Mouse (Mus musculus): ENCODE data around the gene Nsun6. TPM values are rescaled to one million over a fixed set of nuclear protein-coding genes. Genes with fewer than 3 reads are reported as not detected.

Nsun6 gene
- total RNA-seq, 2 experiments from 2014 or later: 2.3 to 2.8 TPM

- intact Hi-C loops (cut with DNase I): no loop called here
- Histone ChIP-seq H3K27ac (peak overlapping the region; percentile 98), H3K4me3 (peak overlapping the region; percentile 95)
- TF ChIP-seq CTCF (IDR thresholded peaks at IDR 0.05): no peak
- no peak for DNase-seq
Observed at GRCm38 (mm10) chr2:15054496-15054895, 373 bp downstream of the Nsun6 start.

- TF ChIP-seq CTCF (IDR thresholded peaks at IDR 0.05): peak; percentile 17; the same call in 1 of the 2 replicates
- Histone ChIP-seq H3K27ac (peak within 1 kb of the TSS; percentile 90), H3K4me3 (peak within 1 kb of the TSS; percentile 94)
- peak; percentile 96 for DNase-seq
- intact Hi-C loops (cut with DNase I): no loop called here
Observed at GRCm38 (mm10) chr2:15049117-15049873, 5.6 kb downstream of the Nsun6 start, which contains the start of gene Arl5b. TSS of gene Arl5b (plus strand) at chr2:15049395.

- peak; percentile 47 for TF ChIP-seq CTCF (IDR thresholded peaks at IDR 0.05)
- intact Hi-C loops (cut with DNase I): no loop called here
- Histone ChIP-seq H3K27ac (no peak overlapping the region), H3K4me3 (no peak overlapping the region)
- no peak for DNase-seq
Observed at GRCm38 (mm10) chr2:15040326-15040725, 14.5 kb downstream of the Nsun6 start.

GRCm38 (mm10) chr2:15038705-15039104 lies 16.2 kb downstream of the Nsun6 start:
- intact Hi-C loops (cut with DNase I): no loop called here

GRCm38 (mm10) chr2:15027816-15028215 lies 27.1 kb downstream of the Nsun6 start:
- intact Hi-C loops (cut with DNase I): loop anchor here (5.0 kb wide), 1 partner anchor 49 kb away; no protein-coding TSS in a partner anchor
- DNase-seq: no peak
- Histone ChIP-seq H3K4me3 (no peak overlapping the region), H3K27ac (no peak overlapping the region)
- no peak for TF ChIP-seq CTCF (IDR thresholded peaks at IDR 0.05)

More at GRCm38 (mm10) chr2:15038705-15039104, 16.2 kb downstream of the Nsun6 start:
- TF ChIP-seq CTCF (IDR thresholded peaks at IDR 0.05): no peak
- H3K27ac ChIP-seq: peak overlapping the region; percentile 74
- H3K4me3 ChIP-seq: no peak overlapping the region
- DNase-seq: peak; percentile 32

GRCm38 (mm10) chr2:15026817-15027216 lies 28.1 kb downstream of the Nsun6 start:
- no peak for TF ChIP-seq CTCF (IDR thresholded peaks at IDR 0.05)
- intact Hi-C loops (cut with DNase I): loop anchor here (5.0 kb wide), 1 partner anchor 50 kb away; no protein-coding TSS in a partner anchor
- DNase-seq: no peak
- no peak overlapping the region for H3K4me3 ChIP-seq
- no peak overlapping the region for H3K27ac ChIP-seq

- DNase-seq: no peak
- Histone ChIP-seq H3K4me3 (no peak overlapping the region), H3K27ac (no peak overlapping the region)
- intact Hi-C loops (cut with DNase I): no loop called here
- no peak for TF ChIP-seq CTCF (IDR thresholded peaks at IDR 0.05)
Observed at GRCm38 (mm10) chr2:15008072-15008471, 46.8 kb downstream of the Nsun6 start.

- Histone ChIP-seq H3K27ac (no peak overlapping the region), H3K4me3 (no peak overlapping the region)
- intact Hi-C loops (cut with DNase I): no loop called here
- no peak for TF ChIP-seq CTCF (IDR thresholded peaks at IDR 0.05)
- no peak for DNase-seq
Observed at GRCm38 (mm10) chr2:15007531-15007930, 47.3 kb downstream of the Nsun6 start.

GRCm38 (mm10) chr2:14997836-14998235 lies 57.0 kb downstream of the Nsun6 start:
- no peak overlapping the region for H3K4me3 ChIP-seq
- intact Hi-C loops (cut with DNase I): no loop called here
- H3K27ac ChIP-seq: no peak overlapping the region
- no peak for DNase-seq
- TF ChIP-seq CTCF (IDR thresholded peaks at IDR 0.05): no peak

GRCm38 (mm10) chr2:14996036-14996435 lies 58.8 kb downstream of the Nsun6 start:
- intact Hi-C loops (cut with DNase I): no loop called here
- Histone ChIP-seq H3K4me3 (no peak overlapping the region), H3K27ac (no peak overlapping the region)
- DNase-seq: no peak
- TF ChIP-seq CTCF (IDR thresholded peaks at IDR 0.05): no peak

- intact Hi-C loops (cut with DNase I): no loop called here
- H3K27ac ChIP-seq: no peak overlapping the region
- TF ChIP-seq CTCF (IDR thresholded peaks at IDR 0.05): no peak
- no peak overlapping the region for H3K4me3 ChIP-seq
- DNase-seq: no peak
Observed at GRCm38 (mm10) chr2:14992531-14992930, 62.3 kb downstream of the Nsun6 start.

- no peak for TF ChIP-seq CTCF (IDR thresholded peaks at IDR 0.05)
- H3K4me3 ChIP-seq: no peak overlapping the region
- H3K27ac ChIP-seq: no peak overlapping the region
- no peak for DNase-seq
- intact Hi-C loops (cut with DNase I): no loop called here
Observed at GRCm38 (mm10) chr2:14989350-14989749, 65.5 kb downstream of the Nsun6 start.

- no peak for DNase-seq
- H3K4me3 ChIP-seq: no peak overlapping the region
- TF ChIP-seq CTCF (IDR thresholded peaks at IDR 0.05): no peak
- no peak overlapping the region for H3K27ac ChIP-seq
- intact Hi-C loops (cut with DNase I): no loop called here
Observed at GRCm38 (mm10) chr2:14988451-14988850, 66.4 kb downstream of the Nsun6 start.

- H3K4me3 ChIP-seq: no peak overlapping the region
- intact Hi-C loops (cut with DNase I): no loop called here
Observed at GRCm38 (mm10) chr2:14984029-14984428, 70.8 kb downstream of the Nsun6 start.

More at GRCm38 (mm10) chr2:14984029-14984428, 70.8 kb downstream of the Nsun6 start:
- no peak for DNase-seq
- no peak for TF ChIP-seq CTCF (IDR thresholded peaks at IDR 0.05)
- H3K27ac ChIP-seq: no peak overlapping the region
